Mouse (Mus musculus) c-Kit-positive CD71-positive TER-119-negative erythroid progenitor cells, embryonic 14.5 days (primary cell): ENCODE results near the gene Tor1b.
"Not testable (repeated sequence)": the region's sequence is repeated elsewhere in the genome, so short reads cannot be mapped to it uniquely, and the experiment has no call there.

Experiments used
- DNase-seq: peaks from one replicate; pipeline ENCODE4 v3.0.0-alpha.2; 2013; ENCODE audit warnings: low read depth

Gene Tor1b

DNA sequence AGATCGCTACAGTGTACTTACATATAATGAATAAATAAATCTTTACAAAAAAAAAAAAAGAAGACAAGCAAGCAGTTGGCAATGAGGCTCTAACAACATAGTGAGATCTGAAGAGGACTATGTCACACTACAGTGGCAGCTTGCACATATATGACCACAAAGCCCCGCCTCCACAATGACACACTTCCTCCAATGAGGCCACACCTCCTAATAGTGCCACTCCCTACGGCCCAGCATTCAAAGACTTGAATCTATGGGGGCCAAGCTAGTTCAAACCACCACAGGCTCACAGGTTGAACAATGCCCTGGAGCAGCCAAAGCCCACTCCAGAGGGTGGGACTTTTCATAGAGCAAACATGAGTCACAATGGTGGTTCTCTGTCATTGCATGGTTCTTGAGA is 20.8 kb upstream of the Tor1b start:
- no peak for DNase-seq

- no peak for DNase-seq
These were observed 19.7 kb upstream of the Tor1b start for GRCm38 (mm10) chr2:30933032-30933431.

DNA sequence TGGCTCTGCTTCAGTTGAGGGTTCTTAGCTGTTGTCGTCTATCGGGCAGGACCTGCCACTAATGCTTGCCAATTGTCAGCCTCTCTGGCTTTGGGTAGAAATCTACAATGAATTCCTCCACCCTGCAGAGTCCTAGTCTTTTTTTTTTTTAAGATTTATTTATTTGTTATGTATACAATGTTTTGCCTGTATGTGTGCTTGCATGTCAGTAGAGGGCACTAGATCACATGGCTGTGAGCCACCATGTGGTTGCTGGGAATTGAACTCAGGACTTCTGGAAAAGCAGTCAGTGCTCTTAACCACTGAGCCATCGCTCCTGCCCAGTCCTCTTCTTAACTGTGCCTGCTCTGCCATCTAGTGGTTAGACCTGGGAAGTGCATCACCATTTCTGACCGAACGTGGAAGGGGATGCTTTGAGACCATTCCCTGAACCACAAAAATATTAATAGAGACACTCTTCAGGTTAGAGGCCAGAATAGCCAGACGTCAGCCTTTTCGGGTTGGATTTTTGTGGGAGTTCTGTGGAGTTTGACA is 18.8 kb upstream of the Tor1b start:
- no peak for DNase-seq

DNA sequence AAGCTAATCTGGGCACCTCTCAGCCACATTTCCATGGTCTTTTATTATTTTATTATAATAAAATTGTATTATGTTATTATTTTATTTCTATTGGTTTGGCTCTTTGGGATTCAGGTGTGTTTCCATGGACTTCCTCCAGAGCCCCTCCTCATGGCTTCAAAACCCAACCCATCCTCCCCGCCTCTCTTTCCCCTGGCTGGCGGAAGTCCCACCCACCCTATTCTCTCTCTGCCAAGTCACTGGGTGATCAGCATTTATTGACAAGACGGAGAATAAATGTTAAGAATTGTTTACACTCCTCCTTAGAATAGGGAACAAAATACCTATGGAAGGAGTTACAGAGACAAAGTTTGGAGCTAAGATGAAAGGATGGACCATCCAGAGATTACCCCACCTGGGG is 16.0 kb upstream of the Tor1b start:
- DNase-seq, result no peak

DNA sequence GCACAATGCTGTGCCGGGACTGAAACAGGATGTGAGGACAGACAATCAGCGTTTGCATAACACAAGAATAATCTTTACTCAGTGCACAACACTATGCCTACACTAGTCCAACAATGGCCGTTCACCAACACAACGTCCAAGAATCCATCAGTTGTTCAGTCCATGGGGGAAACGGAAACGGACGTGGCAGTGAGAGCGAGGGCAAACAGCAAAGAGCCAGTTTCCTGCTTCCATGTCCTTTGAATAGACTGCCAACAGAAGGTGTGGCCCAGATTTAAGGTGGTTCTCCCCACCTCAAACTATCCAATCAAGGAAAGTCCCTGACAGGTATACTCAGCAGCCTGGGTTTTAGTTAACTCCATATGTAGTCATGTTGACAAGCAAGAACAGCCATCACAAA is 15.0 kb upstream of the Tor1b start:
- no peak for DNase-seq

DNA sequence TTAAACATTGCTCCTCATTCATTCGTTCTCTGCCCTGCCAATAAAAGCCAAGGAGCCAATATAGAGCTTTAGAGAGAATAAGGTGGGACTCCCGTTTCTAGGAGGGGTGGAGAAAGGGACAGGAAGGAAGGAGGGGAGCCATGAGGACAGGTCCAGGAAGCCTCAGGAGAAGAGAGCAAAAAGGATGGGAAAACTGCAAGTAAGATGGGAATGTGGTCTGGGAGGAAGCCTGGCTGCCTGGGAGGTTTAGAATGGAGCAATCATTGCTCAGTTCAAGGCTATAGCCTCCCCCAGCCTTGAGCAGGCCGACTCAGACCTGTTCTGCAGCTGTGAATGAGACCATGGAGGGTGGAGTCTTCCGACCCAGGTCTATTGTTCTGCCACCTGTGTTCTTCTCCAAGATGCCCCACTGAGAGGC is 14.2 kb upstream of the Tor1b start:
- no peak for DNase-seq

DNA sequence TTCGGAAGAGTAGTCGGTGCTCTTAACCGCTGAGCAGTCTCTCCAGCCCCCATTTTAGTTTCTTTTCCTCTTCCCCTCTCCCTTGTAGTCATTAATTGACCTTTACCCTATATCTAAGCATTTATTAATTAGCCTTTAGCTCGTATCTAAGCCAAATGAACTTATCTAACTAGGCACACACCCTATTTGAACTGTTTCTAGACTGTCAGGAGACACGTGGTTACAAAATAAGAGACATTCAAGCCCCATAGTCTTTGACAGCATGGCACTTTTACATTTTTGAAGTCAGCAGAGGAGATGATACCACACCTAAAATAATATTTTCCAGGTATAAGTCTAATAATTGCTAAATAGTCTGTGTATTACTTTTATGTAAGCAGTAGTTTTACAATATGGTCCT is 11.2 kb upstream of the Tor1b start:
- no peak for DNase-seq

DNA sequence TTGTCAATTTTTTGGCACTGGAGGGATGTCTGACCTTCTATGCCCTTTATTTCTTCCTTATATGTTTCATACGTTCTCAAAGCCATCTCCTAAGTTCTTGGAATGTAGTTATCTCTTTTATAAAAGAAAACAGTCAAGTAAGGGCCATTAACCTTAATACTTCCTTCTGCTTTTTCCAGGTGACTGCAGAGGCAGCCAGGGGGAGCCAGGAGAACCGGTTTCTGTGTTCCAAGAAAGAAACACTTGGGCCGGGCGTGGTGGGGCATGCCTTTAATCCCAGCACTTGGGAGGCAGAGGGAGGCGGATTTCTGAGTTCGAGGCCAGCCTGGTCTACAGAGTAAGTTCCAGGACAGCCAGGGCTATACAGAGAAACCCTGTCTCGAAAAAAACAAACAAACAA is 10.6 kb upstream of the Tor1b start:
- not testable (repeated sequence) for DNase-seq

DNA sequence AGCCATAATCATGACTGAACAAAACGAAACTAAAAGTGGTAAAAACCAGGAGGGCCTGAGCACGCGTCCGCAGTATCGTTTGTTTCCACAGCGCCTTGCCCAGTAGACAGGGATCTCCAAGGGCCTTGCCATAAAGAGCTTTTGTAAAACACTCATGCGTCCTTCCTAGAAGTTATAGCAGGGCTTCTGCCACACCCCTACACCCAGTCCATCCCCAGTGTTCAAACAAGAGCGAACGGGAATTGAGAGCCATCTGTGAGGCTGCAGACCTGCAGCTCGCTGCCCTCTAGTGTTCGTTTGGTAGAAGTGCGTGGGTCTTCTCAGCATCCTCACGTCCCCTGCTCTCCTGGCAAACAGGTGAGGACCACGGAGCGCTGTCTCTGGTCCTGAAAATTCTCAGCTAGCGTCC is 10.2 kb upstream of the Tor1b start:
- peak; percentile 71 for DNase-seq

DNA sequence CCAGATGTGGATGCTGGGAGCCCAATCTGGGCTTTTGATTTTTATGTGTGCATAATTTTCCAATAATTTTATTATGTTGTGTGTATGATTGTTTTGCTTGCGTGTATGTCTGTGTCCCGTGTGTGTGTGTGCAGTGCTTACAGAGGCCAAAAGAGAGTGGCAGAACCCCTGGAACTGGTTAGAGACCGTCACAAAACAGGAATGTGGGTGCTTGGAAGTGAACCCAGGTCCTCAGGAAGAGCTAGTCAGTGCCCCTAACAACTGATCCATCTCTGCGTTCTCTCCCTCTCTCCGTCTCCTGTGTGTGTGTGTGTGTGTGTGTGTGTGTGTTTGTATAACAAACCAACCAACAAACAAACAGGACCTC is 319 bp upstream of the Tor1b start:
- DNase-seq, result no peak

- DNase-seq, result no peak
These were observed 2.0 kb downstream of the Tor1b start for GRCm38 (mm10) chr2:30954797-30955196.

- no peak for DNase-seq
These were observed 4.8 kb downstream of the Tor1b start for GRCm38 (mm10) chr2:30957511-30957910.

- DNase-seq, result no peak
These were observed 6.0 kb downstream of the Tor1b start for GRCm38 (mm10) chr2:30958726-30959125.

- DNase-seq, result no peak
These were observed 7.1 kb downstream of the Tor1b start for GRCm38 (mm10) chr2:30959856-30960255.

GRCm38 (mm10) chr2:30962570-30963254 is 10.0 kb downstream of the Tor1b start:
- DNase-seq, result no peak

DNA sequence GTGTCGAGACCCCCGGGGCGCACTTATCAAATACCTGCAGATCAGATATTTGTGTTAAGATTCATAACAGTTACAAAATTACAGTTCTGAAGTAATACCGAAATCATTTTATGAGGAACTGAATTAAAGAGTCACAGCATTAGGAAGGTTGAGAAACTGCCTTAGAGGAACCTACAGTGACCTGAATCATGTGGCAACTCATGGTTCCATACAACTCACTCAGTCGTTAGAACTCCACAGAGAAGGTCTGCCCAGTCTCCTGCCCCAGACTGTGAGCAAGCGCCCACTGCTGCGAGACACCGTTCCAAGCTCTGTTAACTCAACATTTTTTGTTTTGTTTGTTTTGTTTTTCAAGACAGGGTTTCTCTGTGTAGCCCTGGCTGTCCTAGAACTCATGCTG is 12.9 kb downstream of the Tor1b start:
- no peak for DNase-seq

DNA sequence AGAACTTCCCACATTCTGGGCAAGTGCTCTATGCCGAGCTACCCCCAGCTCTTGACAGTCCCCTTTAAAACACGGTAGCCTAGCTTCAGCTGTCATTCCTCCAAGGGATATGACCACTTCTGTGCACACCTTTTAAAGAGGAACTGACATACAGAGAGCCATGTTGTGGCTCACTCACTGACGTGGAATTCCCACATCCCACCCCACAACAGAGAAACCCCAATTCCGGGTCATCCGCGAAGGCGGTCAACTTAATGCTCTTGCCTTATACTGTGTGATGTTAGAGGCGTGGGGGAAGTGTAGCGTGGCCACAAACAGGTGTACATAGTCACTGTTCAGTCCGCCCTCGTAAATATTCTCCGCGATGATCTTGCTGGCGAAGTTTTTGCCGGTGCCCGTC is 14.1 kb downstream of the Tor1b start:
- DNase-seq, result no peak

DNA sequence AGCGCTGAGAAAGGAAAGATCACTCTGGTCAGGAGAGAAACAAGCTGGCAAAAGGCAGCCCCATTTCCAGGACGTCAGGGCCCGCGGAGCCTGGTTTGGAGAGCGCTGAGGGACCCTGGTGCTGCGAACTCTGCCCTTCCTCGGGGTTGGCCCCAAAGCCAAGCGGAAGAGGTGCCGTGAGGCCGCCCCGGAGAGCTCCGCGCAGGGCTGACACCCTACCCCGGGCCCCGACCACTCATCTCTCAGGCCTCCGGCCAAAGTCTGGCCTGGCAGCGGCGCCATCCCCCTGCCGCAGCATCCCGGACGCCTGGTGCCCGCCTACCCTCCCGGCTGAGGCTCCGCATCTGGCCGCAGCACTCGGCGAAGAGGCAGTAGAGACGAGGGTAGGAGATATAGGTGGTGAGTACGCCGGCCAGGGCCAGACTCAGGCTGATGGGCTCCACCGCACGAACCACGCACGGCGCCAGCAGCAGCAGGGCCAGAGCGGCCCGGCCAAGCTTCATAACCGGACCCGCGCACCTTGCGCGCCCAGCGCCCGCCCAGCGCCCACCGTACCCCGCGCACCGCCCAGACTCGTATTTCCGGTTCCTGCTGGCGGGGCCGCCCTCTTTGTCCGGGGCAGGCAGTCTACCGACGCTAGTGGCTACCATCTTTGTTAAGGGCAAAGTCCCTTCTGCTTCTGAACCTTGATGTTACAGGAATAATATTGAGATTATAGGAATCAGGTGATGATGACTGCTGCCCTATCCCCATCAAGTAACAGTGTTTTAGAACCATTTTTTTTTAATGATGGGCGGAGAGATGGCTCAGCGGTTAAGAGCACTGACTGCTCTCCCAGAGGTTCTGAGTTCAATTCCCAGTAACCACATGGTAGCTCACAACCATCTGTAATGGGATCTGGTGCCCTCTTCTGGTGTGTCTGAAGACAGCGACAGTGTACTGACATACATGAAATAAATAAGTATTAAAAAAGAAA is 14.9 kb downstream of the Tor1b start, which contains the start of gene Tor1a:
TSS of gene Tor1a (minus strand) at position 582 of the 976 bp plus-strand sequence.
- peak; percentile 85 for DNase-seq

DNA sequence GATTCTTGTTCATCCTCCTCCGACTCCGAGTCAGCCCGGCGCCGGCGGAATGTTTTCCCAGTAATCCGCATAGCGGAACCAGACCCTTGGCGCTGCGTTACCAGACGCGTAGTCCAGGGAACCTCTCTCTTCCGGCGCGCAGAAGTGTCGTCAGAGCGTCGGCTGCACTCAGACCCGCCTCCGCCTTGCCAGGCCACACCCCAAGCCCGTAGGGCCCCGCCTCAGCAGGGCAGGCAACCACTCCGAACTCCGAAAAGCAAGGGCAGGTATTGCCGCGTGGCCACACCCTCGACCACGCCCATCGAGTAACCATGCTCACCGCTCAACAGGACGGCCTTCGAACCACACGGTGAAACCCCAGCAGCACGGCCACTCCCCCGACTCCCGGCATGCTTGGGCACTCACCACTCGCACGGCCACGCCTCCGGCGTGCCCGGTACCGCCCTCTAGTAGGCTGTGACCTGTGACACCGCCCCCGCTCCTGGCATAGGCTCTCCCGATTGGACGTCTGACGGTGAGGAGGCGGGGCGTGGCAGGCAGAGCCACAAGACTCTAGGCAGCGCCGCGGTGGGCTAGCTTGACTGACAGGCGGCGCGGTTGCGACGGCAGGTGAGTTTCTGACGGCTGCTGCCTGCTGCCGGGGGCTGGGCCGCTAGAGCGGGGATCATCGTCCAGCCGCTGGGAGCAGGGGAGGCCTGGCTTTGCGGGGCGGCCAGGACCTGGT is 29.2 kb downstream of the Tor1b start, which contains the start of the genes BC005624 and Usp20:
TSS of gene BC005624 (minus strand) at position 412 of the 724 bp plus-strand sequence.
TSS of gene Usp20 (plus strand) at position 490 of the 724 bp plus-strand sequence.
- peak; percentile 99 for DNase-seq

DNA sequence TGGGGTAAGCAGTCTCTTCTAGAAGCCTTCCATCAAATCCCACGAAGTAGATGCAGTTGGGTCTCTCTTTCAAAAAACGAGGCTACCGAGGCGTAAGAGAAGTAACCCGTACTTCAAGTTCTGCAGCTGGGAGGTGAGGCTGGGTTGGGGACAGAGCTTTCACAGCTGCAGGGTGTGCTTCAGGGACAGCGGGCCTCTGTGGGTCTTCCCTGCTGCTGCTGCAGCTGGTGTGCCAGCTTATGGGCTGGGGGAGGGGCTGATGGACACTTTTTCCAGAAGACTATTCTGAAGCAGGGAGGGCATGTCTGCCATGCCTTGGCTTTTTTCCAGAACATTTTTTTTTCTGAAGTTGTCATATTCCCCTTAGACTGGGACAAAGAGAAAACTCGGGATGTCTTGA is 30.3 kb downstream of the Tor1b start:
- no peak for DNase-seq

DNA sequence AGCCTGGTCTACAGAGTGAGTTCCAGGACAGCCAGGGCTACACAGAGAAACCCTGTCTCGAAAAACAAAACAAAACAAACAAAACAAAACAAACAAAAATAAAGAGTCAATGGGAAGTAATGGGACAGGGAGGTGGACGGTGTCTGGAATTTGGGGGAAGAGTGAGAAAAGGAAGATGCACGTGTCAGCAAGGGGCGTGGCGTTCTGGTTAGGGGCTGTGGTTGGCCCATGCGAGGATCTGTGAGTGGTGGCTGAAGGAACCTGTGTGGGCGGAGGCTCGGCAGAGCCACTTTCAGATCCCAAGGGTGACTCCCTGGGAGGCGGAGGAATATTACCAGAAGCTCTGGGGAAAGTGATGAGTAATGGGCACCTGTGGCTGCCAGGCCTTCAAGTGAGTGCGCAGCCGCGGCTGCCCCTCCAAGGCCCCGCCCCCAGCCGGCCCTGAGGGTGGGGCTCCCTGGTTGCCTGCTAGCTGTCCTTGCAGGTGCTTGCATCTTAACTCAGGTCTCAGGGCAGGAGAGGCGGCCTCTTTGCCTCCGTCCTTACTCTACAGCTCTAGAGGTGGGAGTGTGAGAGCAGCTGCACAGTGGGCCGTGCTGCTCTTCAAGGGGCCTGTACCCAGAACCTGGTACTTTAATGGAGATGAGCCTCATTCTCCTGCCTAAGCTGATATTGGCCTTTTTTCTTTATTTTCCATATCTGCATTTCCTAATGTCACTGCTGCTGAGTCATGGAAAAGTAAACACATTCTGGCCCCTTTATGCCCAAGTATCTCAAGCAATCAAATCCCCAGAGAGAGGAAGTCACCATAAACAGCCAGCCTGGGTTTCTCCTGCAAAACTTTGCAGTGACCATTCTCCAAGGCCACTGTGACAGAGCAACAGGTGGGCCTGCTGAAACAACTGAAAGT is 32.6 kb downstream of the Tor1b start:
- peak; percentile 61 for DNase-seq
